30 mouse cellular contexts compared by ENCODE assay signal in genomic region chr2:51649887-51650286, GRCm38 (mm10). TPM values are rescaled to one million over a fixed set of nuclear protein-coding genes. Genes with fewer than 3 reads are reported as not detected.
A peak's percentile ranks its signal among the peaks of the same experiment; 100 is the strongest.
DNase-seq lines count a peak whose midpoint lies in the region; ATAC-seq and TF ChIP-seq lines count a peak whose summit lies in the region.
"Had no signal": no experiment of that assay in that cellular context is flagged by ENCODE, and none has a peak within 500 bp of the region (broad histone marks: within the 10 kb centered on the region; RNA-seq: fewer than 3 reads in every experiment).

No protein-coding gene starts in this region.

- ATAC-seq in intestine, embryonic 14.5 days (replicated peaks; ENCODE audit: low FRiP score, low TSS enrichment, low read depth): peak; percentile 88
- no peak for ATAC-seq in intestine, postnatal 0 days
- peak; percentile 52; the same call in 1 of the 2 replicates for ATAC-seq in midbrain, embryonic 12.5 days (ENCODE audit: low FRiP score, low read depth)
- ATAC-seq in midbrain, postnatal 0 days (ENCODE audit: low FRiP score): no peak
- ATAC-seq: forebrain, embryonic 16.5 days; hindbrain, postnatal 0 days had no signal

- peak; percentile 18 to 53 for DNase-seq in cerebellum, postnatal 14 days
- no peak for DNase-seq in cerebellum, adult 9-11 months
- no peak for DNase-seq in intestine, embryonic 14.5 days (ENCODE audit: low spot score)
- no peak for DNase-seq in midbrain, postnatal 0 days (ENCODE audit: low spot score)
- DNase-seq in yolk sac, embryonic 10.5 days (ENCODE audit: low spot score): peak; percentile 5
- DNase-seq: adrenal gland, postnatal 10 days; cerebellum, adult 11-12 months; cerebellum, adult 9-10 months; gastrocnemius, postnatal 10 days had no signal

- H3K4me3 ChIP-seq in intestine, embryonic 14.5 days (ENCODE audit: low read depth, low read length): no peak overlapping the region
- H3K4me3 ChIP-seq in intestine, postnatal 0 days (ENCODE audit: low read depth, low read length): no peak overlapping the region
- H3K4me3 ChIP-seq in midbrain, embryonic 12.5 days: no peak overlapping the region
- H3K4me3 ChIP-seq in midbrain, postnatal 0 days (ENCODE audit: low read depth, low read length): no peak overlapping the region
- H3K4me3 ChIP-seq: embryonic facial prominence, embryonic 15.5 days; erythroblast, embryonic 14.5 days; forebrain, embryonic 12.5 days; heart, embryonic 10.5 days; hindbrain, embryonic 13.5 days had no signal

- no peaks in the 10 kb centered on the region for H3K4me1 ChIP-seq in intestine, embryonic 14.5 days (replicated peaks; ENCODE audit: control insufficient read depth, insufficient read depth, low read length)
- no peaks in the 10 kb centered on the region for H3K4me1 ChIP-seq in intestine, postnatal 0 days (replicated peaks; ENCODE audit: control insufficient read depth, insufficient read depth, low read length)
- H3K4me1 ChIP-seq in midbrain, embryonic 12.5 days: peaks cover 11% of the 10 kb centered on the region; the same call in 1 of the 2 replicates
- H3K4me1 ChIP-seq in midbrain, postnatal 0 days (ENCODE audit: insufficient read depth, low read length): no peaks in the 10 kb centered on the region
- H3K4me1 ChIP-seq: embryonic facial prominence, embryonic 15.5 days; hindbrain, embryonic 13.5 days had no signal

- WGBS in intestine, embryonic 14.5 days: 38% methylated on average over 1 of the region's 1 CpGs
- WGBS in intestine, postnatal 0 days: 63% methylated on average over 1 of the region's 1 CpGs
- 65% methylated on average over 1 of the region's 1 CpGs for WGBS in midbrain, embryonic 12.5 days
- WGBS in midbrain, postnatal 0 days: 80% methylated on average over 1 of the region's 1 CpGs

- H3K4me2 ChIP-seq in intestine, embryonic 14.5 days (ENCODE audit: low read length): no peak overlapping the region
- H3K4me2 ChIP-seq in intestine, postnatal 0 days (replicated peaks; ENCODE audit: low read depth): no peak overlapping the region
- H3K4me2 ChIP-seq in midbrain, embryonic 12.5 days (replicated peaks): no peak overlapping the region
- H3K4me2 ChIP-seq in midbrain, postnatal 0 days (ENCODE audit: low read depth, low read length, poor library complexity, severe bottlenecking): no peak overlapping the region
- H3K4me2 ChIP-seq: embryonic facial prominence, embryonic 15.5 days; forebrain, embryonic 12.5 days; hindbrain, embryonic 13.5 days had no signal

- no peak for TF ChIP-seq CTCF in intestine, postnatal 0 days (IDR thresholded peaks at IDR 0.05; ENCODE audit: low read depth)
- TF ChIP-seq CTCF in midbrain, postnatal 0 days (IDR thresholded peaks at IDR 0.05): no peak

- no peaks in the 10 kb centered on the region for H3K36me3 ChIP-seq in intestine, embryonic 14.5 days (ENCODE audit: control insufficient read depth, insufficient read depth, low read length)
- no peaks in the 10 kb centered on the region for H3K36me3 ChIP-seq in intestine, postnatal 0 days (ENCODE audit: control insufficient read depth, insufficient read depth)
- no peaks in the 10 kb centered on the region for H3K36me3 ChIP-seq in midbrain, embryonic 12.5 days
- H3K36me3 ChIP-seq in midbrain, postnatal 0 days (ENCODE audit: insufficient read depth, low read length): no peaks in the 10 kb centered on the region
- H3K36me3 ChIP-seq: embryonic facial prominence, embryonic 15.5 days; forebrain, embryonic 12.5 days; heart, embryonic 10.5 days; hindbrain, embryonic 13.5 days had no signal

- H3K27ac ChIP-seq in intestine, embryonic 14.5 days (ENCODE audit: low read depth): no peak overlapping the region
- H3K27ac ChIP-seq in intestine, postnatal 0 days (ENCODE audit: low read depth, low read length): no peak overlapping the region
- no peak overlapping the region for H3K27ac ChIP-seq in midbrain, embryonic 12.5 days (replicated peaks)
- H3K27ac ChIP-seq in midbrain, postnatal 0 days (ENCODE audit: low read depth, low read length): no peak overlapping the region
- H3K27ac ChIP-seq: embryonic facial prominence, embryonic 15.5 days; forebrain, embryonic 12.5 days; heart, embryonic 10.5 days; hindbrain, embryonic 13.5 days; hindbrain, postnatal 0 days had no signal

- no peak overlapping the region for H3K9ac ChIP-seq in intestine, embryonic 14.5 days (ENCODE audit: low read length)
- H3K9ac ChIP-seq in intestine, postnatal 0 days (ENCODE audit: low read depth, low read length): no peak overlapping the region
- H3K9ac ChIP-seq in midbrain, embryonic 12.5 days (replicated peaks): no peak overlapping the region
- H3K9ac ChIP-seq in midbrain, postnatal 0 days (replicated peaks; ENCODE audit: low read length, poor library complexity, severe bottlenecking): no peak overlapping the region
- H3K9ac ChIP-seq: embryonic facial prominence, embryonic 15.5 days; forebrain, embryonic 12.5 days; hindbrain, embryonic 13.5 days had no signal

- no peaks in the 10 kb centered on the region for H3K9me3 ChIP-seq in intestine, embryonic 14.5 days (ENCODE audit: control insufficient read depth, low read length)
- H3K9me3 ChIP-seq in intestine, postnatal 0 days (ENCODE audit: control insufficient read depth): no peaks in the 10 kb centered on the region
- H3K9me3 ChIP-seq in midbrain, embryonic 12.5 days: no peaks in the 10 kb centered on the region
- no peaks in the 10 kb centered on the region for H3K9me3 ChIP-seq in midbrain, postnatal 0 days (ENCODE audit: low read length)
- H3K9me3 ChIP-seq: embryonic facial prominence, embryonic 15.5 days; forebrain, embryonic 12.5 days; heart, embryonic 10.5 days; hindbrain, embryonic 13.5 days had no signal

- H3K27me3 ChIP-seq in intestine, embryonic 14.5 days (replicated peaks; ENCODE audit: control insufficient read depth, insufficient read depth, low read length): no peaks in the 10 kb centered on the region
- H3K27me3 ChIP-seq in intestine, postnatal 0 days (replicated peaks; ENCODE audit: control insufficient read depth, insufficient read depth, low read length): no peaks in the 10 kb centered on the region
- H3K27me3 ChIP-seq in midbrain, embryonic 12.5 days: no peaks in the 10 kb centered on the region
- H3K27me3 ChIP-seq in midbrain, postnatal 0 days (ENCODE audit: insufficient read depth, low read length): no peaks in the 10 kb centered on the region
- H3K27me3 ChIP-seq: embryonic facial prominence, embryonic 15.5 days; forebrain, embryonic 12.5 days; hindbrain, embryonic 13.5 days had no signal

RNA-seq across cellular contexts. Expression of gene Tas2r134, which starts 22.6 kb away (rescaled TPM):
- polyA plus RNA-seq in intestine, embryonic 14.5 days (2014; fragmentation: Nextera tagmentation; extraction: Ambion mirVana): not detected in 2 replicates
- polyA plus RNA-seq in intestine, postnatal 0 days (2015; fragmentation: Nextera tagmentation; extraction: Ambion mirVana): not detected in 2 replicates
- polyA plus RNA-seq in midbrain, embryonic 12.5 days (2016; fragmentation: Nextera tagmentation; extraction: Ambion mirVana): not detected in 2 replicates
- not detected in 2 replicates for total RNA-seq in midbrain, postnatal 0 days (2014; rRNA removed)
- polyA plus RNA-seq in midbrain, postnatal 0 days (2015; fragmentation: Nextera tagmentation; extraction: Ambion mirVana): not detected in 2 replicates
- total RNA-seq: adrenal gland, postnatal 10 days; adrenal gland, postnatal 4 days; common myeloid progenitor, adult 5-6 weeks; gastrocnemius, postnatal 10 days; gastrocnemius, postnatal 4 days; heart, adult 18-20 months; heart, postnatal 10 days; hematopoietic stem cell, adult 5-6 weeks; hindbrain, postnatal 0 days; MEL had no signal
- polyA plus RNA-seq: brain, embryonic 14.5 days; C2C12; embryonic facial prominence, embryonic 11.5 days; embryonic facial prominence, embryonic 15.5 days; erythroblast, embryonic 14.5 days; forebrain, embryonic 12.5 days; forebrain, embryonic 16.5 days; frontal cortex, adult 2 months; heart, embryonic 10.5 days; heart, embryonic 14.5 days; hindbrain, embryonic 13.5 days; hindbrain, postnatal 0 days had no signal

Comparison
In these comparisons a context has a peak if more than half of its experiments do, and no peak if none do; other contexts are left out.
1. DNase-seq: peak in cerebellum, postnatal 14 days (2 of 2) and yolk sac, embryonic 10.5 days (single experiment); none in cerebellum, adult 9-11 months (single experiment), intestine, embryonic 14.5 days (single experiment) and midbrain, postnatal 0 days (single experiment).
2. ATAC-seq: peak in intestine, embryonic 14.5 days (single experiment) and midbrain, embryonic 12.5 days (single experiment); none in intestine, postnatal 0 days (single experiment) and midbrain, postnatal 0 days (single experiment).